Mouse (Mus musculus): ENCODE measurements around the gene Gm597.

The Gm597 gene

DNA sequence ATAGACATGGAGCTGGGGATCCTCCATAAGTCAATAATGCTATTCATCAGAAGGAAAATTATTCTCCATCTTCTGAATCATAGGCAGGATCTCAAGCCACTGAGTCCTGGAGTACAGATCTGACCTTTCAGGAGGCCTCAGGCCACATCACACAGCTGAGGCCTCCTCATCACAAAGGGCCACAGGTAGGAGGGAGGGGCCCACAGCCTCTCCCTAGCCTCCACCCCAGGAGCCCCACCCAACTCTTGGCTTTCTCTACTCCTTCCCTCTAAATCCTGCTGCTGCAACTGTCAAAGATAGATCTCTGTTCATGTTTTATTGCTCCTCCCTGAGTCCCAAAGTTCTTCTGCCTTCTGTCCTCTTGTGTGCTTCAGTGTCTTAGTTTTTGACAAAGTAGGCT is at the start of gene Gm597:
TSS of gene Gm597 (minus strand) at position 101 of the 400 bp plus-strand sequence.
- no peak for DNase-seq (ENCODE audit: low spot score)

DNA sequence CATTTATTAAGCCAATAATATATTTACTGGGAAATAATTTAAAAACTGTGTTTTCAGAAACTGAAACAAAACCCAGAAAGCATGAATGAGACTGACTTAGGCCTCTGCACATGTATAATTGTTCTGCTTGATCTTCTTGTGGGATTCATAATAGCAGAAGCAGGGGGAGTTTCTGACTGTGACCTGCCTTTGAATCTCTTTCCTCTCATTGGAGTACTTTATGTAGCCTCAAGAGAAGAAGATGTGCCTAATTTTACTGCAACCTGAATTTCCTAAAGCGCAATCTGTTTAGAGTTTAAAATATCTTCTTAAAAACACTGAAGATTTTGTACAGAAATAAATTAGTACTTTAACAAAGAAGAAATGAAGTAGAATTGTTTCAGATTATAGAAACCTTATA is 27.6 kb upstream of the Gm597 start:
- DNase-seq (ENCODE audit: low spot score) = no peak

DNA sequence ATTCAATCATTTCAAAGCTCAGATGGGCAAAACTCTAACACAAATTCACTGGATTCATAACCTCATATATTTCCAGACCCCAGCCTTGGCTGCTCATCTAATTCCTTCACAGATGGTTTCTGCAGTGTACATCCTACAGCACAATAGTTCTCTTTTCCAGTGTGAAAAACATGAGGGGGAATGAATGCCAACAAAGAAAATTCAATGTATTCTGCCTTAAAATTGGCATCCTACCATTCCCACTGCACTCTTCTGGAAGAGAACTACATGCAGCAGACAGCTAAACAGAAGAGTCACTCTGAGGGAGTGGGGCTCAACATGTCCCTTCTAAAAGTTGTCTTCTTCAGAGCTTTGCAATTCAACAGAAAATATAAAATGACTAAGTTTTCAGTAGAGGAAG is 26.6 kb upstream of the Gm597 start:
- no peak for DNase-seq (ENCODE audit: low spot score)

DNA sequence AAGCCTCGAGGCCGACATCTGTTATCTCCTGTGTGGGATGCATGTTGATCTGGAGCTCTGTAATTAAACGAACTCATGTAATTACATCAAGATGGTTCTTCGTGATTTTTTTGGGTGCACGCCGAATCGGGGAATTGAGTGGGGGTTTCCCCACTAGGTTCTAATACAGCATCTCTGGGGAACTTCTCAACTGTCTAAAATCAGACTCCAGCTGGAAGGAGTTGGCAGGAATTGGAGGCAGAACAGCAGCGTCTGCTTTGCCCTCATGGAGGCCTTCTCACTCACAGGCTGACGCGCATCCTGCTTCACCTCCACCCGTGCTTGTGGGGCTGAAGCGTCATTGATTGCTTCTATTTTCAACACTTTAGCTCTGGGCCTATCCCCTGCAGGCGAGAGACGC is 20.8 kb upstream of the Gm597 start:
- DNase-seq (ENCODE audit: low spot score) = no peak
